Mouse (Mus musculus): ENCODE data around the gene Npas3.

- TF ChIP-seq CTCF (IDR thresholded peaks at IDR 0.05; ENCODE audit: control insufficient read depth, insufficient read depth, insufficient read length) (no peak), USF1 (IDR thresholded peaks at IDR 0.05; ENCODE audit: low read depth) (no peak)
These were observed 796.3 kb downstream of the Npas3 start for GRCm38 (mm10) chr12:54044606-54045334.

All from C2C12 (cell line).